ENCODE assay signal across 7 mouse cellular contexts in the genomic region with DNA sequence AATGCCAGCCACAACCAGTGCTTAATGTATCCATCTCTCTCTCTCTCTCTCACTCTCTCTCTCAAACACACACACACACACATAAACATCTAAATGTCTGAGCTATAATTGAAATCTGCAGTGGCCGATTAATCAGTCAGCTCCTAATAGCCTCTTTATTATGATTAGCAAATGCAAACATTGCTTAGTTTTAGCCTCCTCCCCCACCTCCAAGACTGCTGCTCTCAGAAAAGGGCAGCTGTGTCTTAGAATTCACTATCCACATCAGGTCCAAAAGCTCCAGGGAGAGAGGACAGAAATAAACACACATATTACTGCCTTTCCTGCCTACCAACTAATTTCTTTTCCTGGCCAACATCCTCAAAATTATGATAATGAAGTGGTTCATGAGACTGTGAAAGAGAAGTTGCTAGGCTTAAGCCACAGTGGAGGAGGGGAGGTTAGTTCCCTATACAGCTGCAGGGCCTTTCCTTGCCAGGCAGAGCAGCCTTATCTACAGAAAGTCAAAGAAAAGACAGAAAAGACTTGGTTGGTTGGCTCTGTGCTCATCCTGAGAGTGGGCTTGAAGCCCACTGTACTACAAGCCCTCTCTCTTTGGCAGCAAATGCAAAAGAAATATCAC.
A peak's percentile ranks its signal among the peaks of the same experiment; 100 is the strongest.
DNase-seq lines count a peak whose midpoint lies in the region; ATAC-seq and TF ChIP-seq lines count a peak whose summit lies in the region.

No protein-coding gene starts in this region.

- H3K27ac ChIP-seq in liver, embryonic 16.5 days (ENCODE audit: low read length): no peak overlapping the region
- H3K27ac ChIP-seq in forebrain, embryonic 16.5 days (ENCODE audit: low read length): peak overlapping the region; percentile 33; the same call in 1 of the 2 replicates
- H3K27ac ChIP-seq in neural tube, embryonic 14.5 days (ENCODE audit: low read depth, low read length): no peak overlapping the region
- H3K27ac ChIP-seq in cerebellum, adult 2 months (ENCODE audit: insufficient read depth, low read length): no peak overlapping the region

- no peak for TF ChIP-seq POLR2A in cerebellum, adult 2 months (IDR thresholded peaks at IDR 0.05; ENCODE audit: borderline replicate concordance, insufficient read depth, low read length)

- no peak overlapping the region for H3K4me3 ChIP-seq in liver, embryonic 16.5 days (ENCODE audit: low read depth, low read length)
- no peak overlapping the region for H3K4me3 ChIP-seq in forebrain, embryonic 16.5 days (replicated peaks; ENCODE audit: low read length)
- no peak overlapping the region for H3K4me3 ChIP-seq in neural tube, embryonic 14.5 days (ENCODE audit: low read depth, low read length)
- H3K4me3 ChIP-seq in cerebellum, adult 2 months (replicated peaks; ENCODE audit: insufficient read depth, low read depth, low read length): no peak overlapping the region

- H3K9me3 ChIP-seq in liver, embryonic 16.5 days (replicated peaks; ENCODE audit: control insufficient read depth, low read length): no peaks in the 10 kb centered on the region
- no peaks in the 10 kb centered on the region for H3K9me3 ChIP-seq in forebrain, embryonic 16.5 days (ENCODE audit: control insufficient read depth, low read length)
- H3K9me3 ChIP-seq in neural tube, embryonic 14.5 days (ENCODE audit: control insufficient read depth, low read length): no peaks in the 10 kb centered on the region

- 35% methylated on average over 1 of the region's 1 CpGs for WGBS in liver, embryonic 16.5 days (ENCODE audit: insufficient replicate concordance)
- WGBS in forebrain, embryonic 16.5 days: 8% methylated on average over 1 of the region's 1 CpGs
- 22% methylated on average over 1 of the region's 1 CpGs for WGBS in neural tube, embryonic 14.5 days
- WGBS in cerebellum, adult 2 months: 7% methylated on average over 1 of the region's 1 CpGs

- peak; percentile 24; the same call in 1 of the 2 replicates for ATAC-seq in liver, embryonic 16.5 days (ENCODE audit: low read depth)
- ATAC-seq in forebrain, embryonic 16.5 days: peak; percentile 97
- ATAC-seq in neural tube, embryonic 14.5 days (ENCODE audit: low read depth): peak; percentile 87

- H3K9ac ChIP-seq in liver, embryonic 16.5 days (ENCODE audit: low read depth, low read length): no peak overlapping the region
- no peak overlapping the region for H3K9ac ChIP-seq in forebrain, embryonic 16.5 days (replicated peaks; ENCODE audit: low read depth, low read length)
- no peak overlapping the region for H3K9ac ChIP-seq in neural tube, embryonic 14.5 days (replicated peaks; ENCODE audit: low read depth, low read length)

- H3K27me3 ChIP-seq in liver, embryonic 16.5 days (ENCODE audit: control insufficient read depth, insufficient read depth, low read depth, low read length): no peaks in the 10 kb centered on the region
- no peaks in the 10 kb centered on the region for H3K27me3 ChIP-seq in forebrain, embryonic 16.5 days (replicated peaks; ENCODE audit: control insufficient read depth, insufficient read depth, low read length)
- no peaks in the 10 kb centered on the region for H3K27me3 ChIP-seq in neural tube, embryonic 14.5 days (ENCODE audit: control insufficient read depth, insufficient read depth, low read length)
- H3K27me3 ChIP-seq in cerebellum, adult 2 months (ENCODE audit: control insufficient read depth, insufficient read depth, low read length): no peaks in the 10 kb centered on the region

- no peak overlapping the region for H3K4me2 ChIP-seq in liver, embryonic 16.5 days (ENCODE audit: low read depth, low read length)
- no peak overlapping the region for H3K4me2 ChIP-seq in forebrain, embryonic 16.5 days (ENCODE audit: low read length)
- no peak overlapping the region for H3K4me2 ChIP-seq in neural tube, embryonic 14.5 days (ENCODE audit: low read depth, low read length)

- TF ChIP-seq CTCF in cerebellum, adult 2 months (IDR thresholded peaks at IDR 0.05; ENCODE audit: borderline replicate concordance, insufficient read depth, low read depth, low read length): no peak

- no peaks in the 10 kb centered on the region for H3K36me3 ChIP-seq in liver, embryonic 16.5 days (ENCODE audit: control insufficient read depth, insufficient read depth)
- H3K36me3 ChIP-seq in forebrain, embryonic 16.5 days (ENCODE audit: control insufficient read depth, insufficient read depth): no peaks in the 10 kb centered on the region
- H3K36me3 ChIP-seq in neural tube, embryonic 14.5 days (ENCODE audit: control insufficient read depth, insufficient read depth, low read length): no peaks in the 10 kb centered on the region

- H3K4me1 ChIP-seq in liver, embryonic 16.5 days (ENCODE audit: control insufficient read depth, low read depth, low read length): no peaks in the 10 kb centered on the region
- H3K4me1 ChIP-seq in forebrain, embryonic 16.5 days (replicated peaks; ENCODE audit: control insufficient read depth, insufficient read depth, low read length): peaks cover 9% of the 10 kb centered on the region
- no peaks in the 10 kb centered on the region for H3K4me1 ChIP-seq in neural tube, embryonic 14.5 days (ENCODE audit: control insufficient read depth, insufficient read depth, low read length)
- peaks cover under 1% of the 10 kb centered on the region; the same call in 1 of the 2 replicates for H3K4me1 ChIP-seq in cerebellum, adult 2 months (ENCODE audit: control insufficient read depth, insufficient read depth, low read length)

- DNase-seq in liver: no peak
- peak; percentile 12 for DNase-seq in kidney, postnatal 14 days
- DNase-seq in cerebellum, adult 2 months: no peak
- no peak for DNase-seq in embryo, embryonic 9.5 days (ENCODE audit: extremely low spot score)

Comparison
In these comparisons a context has a peak if more than half of its experiments do, and no peak if none do; other contexts are left out.
1. ATAC-seq: peak in every context shown above with its lines; median percentile 97 in forebrain, embryonic 16.5 days; 87 in neural tube, embryonic 14.5 days; 24 in liver, embryonic 16.5 days.